Mouse (Mus musculus): ENCODE measurements around the gene Evi5.

- TF ChIP-seq MYOD1 (IDR thresholded peaks at IDR 0.05; ENCODE audit: control insufficient read depth, insufficient read length, low read depth) = no peak
- no peak for TF ChIP-seq CTCF (IDR thresholded peaks at IDR 0.05; ENCODE audit: control insufficient read depth, insufficient read depth, insufficient read length)
- TF ChIP-seq USF1 (IDR thresholded peaks at IDR 0.05; ENCODE audit: low read depth) = no peak
- no peak for TF ChIP-seq MAX (IDR thresholded peaks at IDR 0.05)
- TF ChIP-seq MYOG (IDR thresholded peaks at IDR 0.05; ENCODE audit: control insufficient read depth, extremely low read depth, insufficient read length) = no peak
- TF ChIP-seq CEBPB (IDR thresholded peaks at IDR 0.05; ENCODE audit: low read depth) = no peak
These were observed 96.1 kb downstream of the Evi5 start for GRCm38 (mm10) chr5:107778763-107779162.
